Mouse (Mus musculus) cerebellum, adult 18-20 months (tissue): ENCODE measurements at regions not wholly inside any gene's neighbourhood (a gene's known extent, or its start where the extent isn't known, plus 50 kb on each side); places are given as distances from the start of the nearest gene placed in this dataset.

Source experiments
- DNase-seq, 2 experiments: peaks; one replicate each; pipeline ENCODE4 v3.0.0; 2021

DNA sequence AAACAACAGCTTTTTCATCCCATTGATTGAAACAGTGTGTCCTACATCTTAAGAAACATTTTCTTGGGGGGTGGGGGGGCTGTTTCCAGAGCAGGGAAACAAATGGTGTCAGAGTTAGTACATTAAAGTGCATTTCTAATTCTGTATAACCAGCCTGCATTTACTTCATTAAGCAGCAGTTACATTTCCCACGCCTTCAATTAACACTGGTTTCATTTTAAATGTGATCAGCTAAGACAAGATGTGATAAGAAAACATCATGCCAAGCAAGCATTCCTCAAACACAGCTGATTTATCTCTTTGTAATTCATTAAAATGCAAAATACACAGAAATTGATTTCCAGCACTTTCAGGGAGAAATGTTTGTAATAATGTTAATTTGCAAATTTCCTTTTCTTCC lies 122.0 kb downstream of the Olfr1505 start:
- DNase-seq, result no peak

DNA sequence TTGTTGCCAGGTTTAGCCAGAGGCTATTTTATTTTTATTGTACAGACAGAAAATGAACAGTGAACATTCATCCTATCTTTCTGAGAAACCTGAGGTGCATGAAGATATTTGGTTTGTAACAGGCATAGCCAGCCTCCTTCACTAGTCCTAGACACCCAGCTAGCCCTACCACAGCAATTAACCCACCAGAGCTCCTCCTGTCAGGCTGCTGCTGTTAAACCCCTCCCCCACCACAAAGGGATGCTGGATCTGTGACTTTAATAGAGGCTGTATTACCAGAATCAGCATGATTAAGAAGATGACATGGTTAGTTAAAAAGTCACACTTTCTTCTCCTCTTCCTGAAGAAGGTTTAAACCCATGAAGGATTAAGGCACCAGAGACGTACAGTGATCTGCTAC lies 122.5 kb downstream of the Olfr1505 start:
- no peak for DNase-seq

DNA sequence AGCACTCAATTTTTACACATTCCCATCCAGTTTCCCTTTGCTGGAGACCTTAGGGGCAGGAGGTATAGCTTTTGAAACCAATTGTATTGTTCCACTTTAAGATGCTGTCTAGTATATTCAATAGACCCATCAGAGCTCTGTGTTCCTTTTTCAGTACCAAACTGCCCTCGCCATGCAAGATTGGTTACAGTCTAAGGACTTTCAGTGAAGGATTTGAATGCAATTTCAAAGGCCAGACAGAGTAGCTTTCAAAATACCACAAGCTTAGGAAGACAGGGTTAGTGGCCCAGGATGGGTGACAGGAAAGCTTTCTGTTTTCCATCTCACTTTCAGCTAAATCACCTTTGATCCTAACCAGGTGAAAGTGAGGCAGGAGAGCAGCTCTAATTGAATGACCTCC lies 123.4 kb downstream of the Olfr1505 start:
- no peak for DNase-seq

DNA sequence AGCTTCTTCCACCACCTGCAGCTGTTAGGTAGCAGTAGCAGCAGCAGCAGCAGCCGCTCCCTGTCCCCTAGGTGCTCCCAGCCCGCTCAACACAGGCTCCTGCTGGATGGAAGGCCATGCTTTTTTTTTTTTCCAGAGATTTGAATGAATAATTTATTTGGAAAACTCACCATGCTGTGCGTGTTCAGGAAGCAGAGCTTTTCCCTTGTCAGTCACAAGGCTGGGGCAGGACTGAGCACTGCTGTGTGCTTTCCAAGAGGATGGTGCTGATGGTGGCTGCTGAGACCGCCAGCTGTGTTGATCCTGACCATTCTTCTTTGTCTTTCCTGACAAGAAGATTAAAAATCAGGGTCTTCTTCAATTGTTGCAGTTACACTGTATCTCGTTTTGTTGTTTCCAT lies 129.4 kb downstream of the Olfr1505 start:
- DNase-seq, result no peak

DNA sequence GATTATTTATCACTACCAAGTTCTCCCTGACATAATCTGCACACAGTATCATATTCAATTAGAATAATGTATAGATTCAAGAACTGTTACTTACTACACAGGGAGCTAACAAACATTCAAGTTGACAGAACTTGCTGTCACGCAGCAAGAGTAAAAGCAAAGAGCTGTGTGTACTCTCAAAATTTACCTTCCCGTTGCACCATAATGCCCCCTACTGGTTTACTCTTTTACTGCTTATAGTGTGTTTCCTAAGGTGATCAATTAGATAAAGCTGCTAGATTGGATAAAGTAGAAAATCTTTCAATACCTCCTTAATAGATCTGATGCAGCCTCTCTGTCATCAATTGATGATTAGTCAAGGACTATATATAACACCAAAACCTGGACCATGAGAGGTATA lies 132.1 kb downstream of the Olfr1505 start:
- no peak for DNase-seq

DNA sequence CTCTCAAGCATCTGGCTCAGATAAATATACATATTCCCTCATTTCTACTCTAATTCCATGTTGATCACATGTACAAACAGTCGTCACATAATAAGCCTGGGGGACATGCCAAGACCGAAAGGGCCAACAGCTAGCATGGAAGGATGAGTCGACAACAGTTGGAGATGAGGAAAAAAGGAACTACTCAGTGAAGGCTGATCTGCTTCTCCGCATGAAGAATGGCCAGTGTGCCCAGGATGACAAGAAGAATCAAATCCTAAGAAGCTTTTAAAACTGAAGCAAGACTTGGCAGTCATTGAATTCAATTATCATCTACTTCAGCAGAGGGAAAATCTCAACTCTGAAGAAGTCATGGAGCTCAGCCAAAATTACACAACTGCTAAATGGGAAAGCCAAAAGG lies 138.7 kb downstream of the Olfr1505 start:
- no peak for DNase-seq

DNA sequence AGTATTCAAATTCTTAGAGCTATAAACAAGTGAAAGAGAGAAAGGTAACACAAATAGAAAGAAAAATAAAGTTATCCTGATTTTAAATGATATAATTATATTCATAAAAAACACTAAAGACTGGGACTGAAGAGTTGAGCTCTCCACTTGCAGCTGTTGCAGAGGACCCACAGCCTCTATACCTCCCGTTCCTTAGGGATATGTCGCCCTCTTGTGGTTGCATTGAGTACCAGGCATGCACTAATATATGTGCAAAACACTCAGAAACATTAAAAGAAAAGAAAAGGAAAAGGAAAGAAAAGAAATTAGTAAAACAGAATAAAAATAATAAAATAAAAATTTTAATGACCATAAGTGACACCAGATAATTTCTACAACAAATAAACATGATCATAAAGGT lies 167.2 kb downstream of the Olfr1505 start:
- peak in 1 of 2 experiments; percentile 4 for DNase-seq

DNA sequence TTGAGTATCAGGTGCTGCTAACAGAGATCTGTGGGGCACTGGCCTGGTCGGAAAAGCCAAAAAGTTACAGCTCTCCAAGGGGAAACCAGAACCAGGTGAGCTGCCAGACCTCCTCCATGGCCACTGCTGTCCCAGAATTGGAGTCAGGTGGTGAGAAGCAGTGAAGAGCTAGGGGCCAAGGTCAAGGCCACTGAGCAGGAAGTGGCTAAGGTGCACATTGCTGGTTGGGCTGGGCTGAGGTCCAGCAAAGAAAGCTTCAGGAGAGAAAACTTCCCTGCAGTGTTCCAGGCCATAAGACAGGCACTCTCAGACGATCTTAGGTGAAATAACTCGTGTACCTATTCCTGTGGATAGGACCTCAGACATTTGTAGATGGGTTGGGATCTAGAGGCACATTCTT lies 171.4 kb downstream of the Olfr1505 start:
- DNase-seq, result no peak

DNA sequence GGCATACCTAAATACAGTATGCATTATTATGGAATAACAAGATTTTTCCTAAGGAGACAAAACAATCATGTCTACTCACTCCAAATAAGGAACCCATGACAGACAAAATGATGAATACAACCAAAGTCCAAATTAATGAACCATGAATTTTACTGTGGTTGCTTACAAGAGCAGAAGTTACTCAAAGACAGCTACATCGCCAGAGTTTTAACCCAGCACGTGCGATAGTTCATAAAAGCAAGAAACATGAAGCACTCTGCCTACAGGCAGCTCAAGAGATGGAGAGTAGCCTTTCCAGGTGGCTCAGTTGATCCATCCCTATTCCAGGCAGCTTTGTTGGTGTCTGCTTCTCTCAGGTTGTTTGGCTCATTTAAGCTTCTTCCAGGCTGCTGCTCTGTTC lies 176.8 kb downstream of the Olfr1505 start:
- DNase-seq, result no peak

DNA sequence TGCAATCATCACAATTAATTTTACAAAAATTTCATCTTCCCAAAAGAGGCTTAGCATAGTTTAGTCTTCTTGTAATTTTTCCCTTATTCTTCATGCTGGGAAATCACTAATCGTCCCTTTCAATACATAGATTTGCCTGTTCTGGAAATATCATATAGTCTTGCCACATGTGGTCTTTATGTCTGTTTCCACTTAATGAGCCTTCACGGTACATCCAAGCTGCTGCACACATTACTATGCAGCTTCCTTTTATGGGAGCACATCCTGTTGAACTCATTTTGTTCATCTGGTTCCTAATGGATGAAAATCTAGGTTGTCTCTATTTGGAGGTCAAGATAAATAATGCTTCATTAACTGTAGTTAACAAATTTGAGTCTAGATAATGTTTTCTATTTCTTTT lies 180.9 kb downstream of the Olfr1505 start:
- DNase-seq, result no peak

DNA sequence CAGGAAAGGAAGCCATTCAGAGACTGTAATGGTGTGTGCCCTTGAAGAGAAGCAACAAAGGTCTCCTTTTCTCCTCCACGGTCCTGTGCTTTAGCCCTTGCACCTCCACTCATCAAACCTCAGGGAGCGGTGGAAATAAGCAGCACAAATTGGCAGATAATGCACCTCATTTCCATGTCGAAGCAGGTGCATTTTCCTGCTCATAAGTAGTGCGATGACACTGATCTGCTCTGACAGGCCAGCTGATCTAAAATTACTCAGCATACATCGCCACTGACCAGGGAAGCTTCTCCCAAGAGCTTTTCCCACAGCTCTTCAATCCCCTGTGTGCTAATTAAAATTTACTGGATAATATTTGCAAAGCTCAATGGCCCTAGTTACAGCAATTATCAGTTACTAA lies 182.9 kb downstream of the Olfr1505 start:
- no peak for DNase-seq

DNA sequence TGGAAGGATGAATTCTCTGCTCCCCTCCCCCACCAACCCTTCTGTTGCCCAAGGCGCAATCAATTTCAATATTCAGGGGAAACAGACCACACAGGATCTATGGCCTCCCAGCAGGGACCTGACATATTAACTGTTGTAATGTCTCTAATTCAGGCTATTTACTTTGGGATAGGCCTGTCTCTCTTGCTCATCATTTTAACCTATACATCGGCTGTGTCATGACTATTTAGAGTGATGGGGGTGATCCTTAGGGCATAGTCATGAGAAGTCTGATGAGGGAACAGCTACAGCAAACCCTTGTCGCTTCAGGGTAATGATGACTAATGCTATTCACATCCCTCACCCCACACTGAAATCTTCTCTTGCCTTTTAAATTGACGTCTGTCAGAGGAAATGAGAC lies 195.8 kb downstream of the Olfr1505 start:
- DNase-seq, result no peak

DNA sequence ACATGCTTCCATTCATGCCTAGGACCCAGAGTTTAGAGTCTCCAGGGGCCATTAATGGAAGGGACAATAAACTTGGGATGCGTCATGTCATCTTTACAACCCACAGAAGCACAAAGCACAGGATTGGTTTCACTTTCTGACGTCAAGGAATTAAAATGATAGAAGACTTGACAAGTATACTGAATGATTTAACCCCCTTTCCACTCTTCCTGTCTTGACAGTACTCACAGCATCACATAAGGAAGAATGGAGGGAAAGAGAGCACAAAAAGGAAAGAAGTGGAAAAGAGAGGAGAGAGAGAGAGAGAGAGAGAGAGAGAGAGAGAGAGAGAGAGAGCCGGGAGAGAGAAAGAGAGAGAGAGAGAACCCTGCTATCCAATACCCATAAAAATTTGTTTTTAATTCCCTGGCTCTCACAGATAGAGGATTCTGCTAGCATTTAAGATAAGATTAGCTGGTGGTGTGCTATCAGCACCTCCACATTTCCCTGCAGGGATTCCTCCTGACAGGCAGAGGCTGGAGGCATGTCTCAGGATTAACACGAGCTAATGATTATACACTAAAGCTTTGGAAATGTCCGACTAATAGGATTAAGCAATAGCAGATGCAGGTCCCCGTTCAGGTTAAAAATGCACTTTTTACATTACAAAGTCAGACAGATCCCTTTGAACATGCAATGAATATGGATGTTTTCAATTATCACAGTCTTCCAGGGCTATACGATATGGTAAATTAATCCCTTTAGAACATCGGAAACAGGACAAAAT lies 210.2 kb downstream of the Olfr1505 start:
- no peak for DNase-seq

DNA sequence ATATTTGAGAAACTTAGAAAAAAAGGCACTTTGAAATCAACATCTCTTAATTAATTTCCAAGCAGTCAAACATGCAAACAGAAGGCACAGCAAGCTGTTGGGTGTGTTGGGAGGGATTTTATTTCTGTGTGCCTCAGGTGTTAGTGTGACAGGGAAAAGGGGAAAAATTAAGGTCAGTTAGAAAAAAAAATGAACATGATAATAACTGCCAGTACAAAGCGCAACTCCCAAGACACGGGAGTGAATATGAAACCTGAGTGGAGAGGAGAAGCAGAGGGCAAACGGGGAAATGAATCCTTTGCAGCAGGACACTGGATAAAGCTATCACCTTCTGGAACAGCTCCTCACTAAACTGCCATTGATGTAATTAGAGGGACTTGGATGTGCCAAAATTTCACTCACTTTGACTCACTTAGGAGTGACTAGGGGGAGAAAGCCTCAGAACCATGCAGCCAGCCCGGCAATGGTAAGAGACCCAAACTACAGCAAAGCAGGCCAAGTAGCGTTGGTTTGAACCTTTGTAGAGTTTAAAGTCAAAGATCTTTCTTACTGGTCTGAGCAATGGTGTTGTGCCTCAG lies 211.0 kb downstream of the Olfr1505 start:
- no peak for DNase-seq

DNA sequence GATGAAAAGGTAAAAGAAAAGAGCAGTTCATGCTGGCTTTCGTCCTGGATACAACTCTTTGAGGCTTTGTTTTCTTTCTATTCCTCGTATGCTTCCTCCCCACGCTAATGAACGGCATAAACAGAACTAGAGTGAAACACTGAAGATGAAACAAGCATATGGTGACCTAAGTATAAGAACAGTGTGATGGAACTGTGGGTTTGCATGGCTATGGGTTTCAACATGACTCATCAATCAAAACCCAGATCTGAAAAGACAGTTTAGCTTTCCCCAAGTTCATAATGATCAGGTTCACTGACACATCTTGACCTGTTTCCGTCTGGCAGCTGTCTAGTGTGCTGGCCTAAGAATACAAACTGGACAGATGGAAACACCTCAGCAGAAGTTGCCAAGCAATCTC lies 211.7 kb downstream of the Olfr1505 start:
- DNase-seq, result no peak

DNA sequence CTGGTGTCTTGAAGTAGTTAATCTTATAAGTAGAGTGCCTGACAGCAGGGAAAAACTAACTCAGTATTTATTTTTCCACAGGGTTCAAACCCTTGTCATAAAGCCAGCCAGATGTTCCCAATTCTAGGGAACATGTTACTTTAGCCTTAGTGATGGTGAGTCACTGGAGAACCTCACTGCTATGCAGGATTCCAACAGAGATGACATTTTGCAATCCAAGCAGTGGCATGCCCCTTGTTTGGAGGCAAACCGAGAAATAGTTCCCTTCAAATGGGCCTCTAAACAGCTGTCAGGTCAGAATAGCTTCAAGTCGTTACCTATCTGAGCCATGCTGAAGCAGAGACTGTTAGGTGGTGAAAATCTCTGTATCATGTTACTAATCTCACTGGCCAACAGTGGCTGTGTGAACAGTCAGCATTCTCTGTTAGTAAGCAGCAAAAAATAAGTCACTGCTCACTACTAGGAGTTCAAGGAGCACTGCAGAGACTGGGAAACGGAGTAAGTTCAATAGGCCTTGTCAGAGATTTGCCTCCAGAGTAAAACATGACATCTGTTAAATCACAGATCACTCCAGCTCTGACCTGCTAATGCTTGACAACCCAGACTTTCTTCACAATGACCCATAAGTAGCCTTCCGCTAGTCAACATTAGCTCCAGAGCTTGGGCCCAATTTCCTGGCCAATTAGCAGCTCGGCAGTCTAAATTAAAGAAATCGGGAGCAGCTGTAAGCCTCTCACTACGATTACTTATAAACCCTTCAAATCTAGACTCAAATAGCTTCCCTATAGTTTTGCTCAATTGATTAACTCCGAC lies 215.3 kb downstream of the Olfr1505 start:
- no peak for DNase-seq

DNA sequence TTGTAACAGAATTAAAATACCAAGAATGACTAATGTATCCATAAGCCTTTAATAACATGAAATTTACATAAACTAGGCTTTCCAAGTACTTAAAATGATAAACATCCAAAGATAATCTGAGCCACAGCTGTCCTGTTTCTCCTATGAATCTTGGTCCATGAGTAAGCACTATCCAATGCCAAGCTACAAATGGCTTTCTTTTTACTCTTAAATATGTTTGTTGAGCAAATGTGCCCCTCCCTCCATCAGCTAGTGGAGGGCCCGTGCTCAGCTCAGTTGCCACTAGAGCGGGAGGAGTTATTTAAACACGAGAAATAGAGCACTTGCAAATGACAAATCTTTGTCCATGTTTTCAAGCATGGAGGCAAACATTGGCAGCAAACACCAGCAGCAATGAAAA lies 247.9 kb downstream of the Olfr1505 start:
- DNase-seq, result no peak

DNA sequence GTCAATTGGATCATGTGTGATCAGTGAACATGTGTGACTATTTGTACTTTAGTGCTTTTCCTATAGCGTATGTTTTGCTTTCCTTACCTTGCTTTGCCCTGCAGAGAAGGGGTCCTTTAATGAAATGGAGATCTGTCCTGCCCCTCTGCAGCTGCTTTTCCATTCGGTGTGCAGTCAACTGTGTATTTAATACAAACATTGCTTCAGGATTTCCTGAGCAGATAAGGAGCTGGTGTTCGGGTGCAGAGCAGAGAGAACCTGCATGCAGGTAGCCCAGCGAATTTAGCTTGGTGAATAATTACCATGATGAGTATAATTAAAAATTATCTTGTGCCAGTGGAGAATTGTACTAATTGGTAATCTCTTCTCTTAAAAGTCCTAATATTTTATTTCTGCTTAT lies 249.4 kb downstream of the Olfr1505 start:
- DNase-seq, result no peak

DNA sequence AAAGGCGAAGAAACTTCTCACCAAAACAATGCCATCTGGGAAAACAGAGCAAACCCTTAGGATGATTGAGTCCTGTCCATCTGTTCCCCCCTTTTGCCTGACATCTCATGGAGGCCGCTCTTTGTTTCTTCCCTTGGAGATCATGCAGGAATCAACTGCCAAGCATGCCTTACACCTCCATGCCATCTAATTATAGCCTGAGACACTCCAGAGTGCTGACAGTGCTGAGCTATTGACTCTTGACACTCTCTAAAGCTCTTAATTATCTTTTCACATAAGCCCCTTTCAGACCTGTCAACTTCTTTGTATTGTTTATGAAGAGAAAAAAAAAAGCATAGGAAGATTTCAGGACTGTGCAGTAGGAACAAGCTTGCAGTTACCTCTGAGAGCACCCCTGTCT lies 252.4 kb downstream of the Olfr1505 start:
- DNase-seq, result no peak

DNA sequence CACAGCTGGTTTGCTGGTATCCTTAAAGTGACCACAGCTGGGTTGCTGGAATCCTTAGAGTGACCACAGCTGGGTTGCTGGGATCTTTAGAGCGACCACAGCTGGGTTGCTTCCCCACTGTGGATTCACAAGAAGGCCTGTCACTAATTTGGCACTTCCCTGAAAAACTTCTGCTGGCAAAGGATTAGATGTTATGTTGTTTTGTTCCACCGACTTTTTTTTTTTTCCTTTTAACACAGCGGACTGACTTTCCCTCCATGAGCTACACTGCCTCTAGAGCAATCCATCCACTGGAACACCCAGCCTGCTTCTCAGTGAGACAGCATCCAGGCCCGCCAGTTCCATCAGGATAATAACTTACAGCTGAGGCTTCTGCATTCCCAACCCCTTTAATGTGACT lies 266.9 kb downstream of the Olfr1505 start:
- DNase-seq, result no peak

DNA sequence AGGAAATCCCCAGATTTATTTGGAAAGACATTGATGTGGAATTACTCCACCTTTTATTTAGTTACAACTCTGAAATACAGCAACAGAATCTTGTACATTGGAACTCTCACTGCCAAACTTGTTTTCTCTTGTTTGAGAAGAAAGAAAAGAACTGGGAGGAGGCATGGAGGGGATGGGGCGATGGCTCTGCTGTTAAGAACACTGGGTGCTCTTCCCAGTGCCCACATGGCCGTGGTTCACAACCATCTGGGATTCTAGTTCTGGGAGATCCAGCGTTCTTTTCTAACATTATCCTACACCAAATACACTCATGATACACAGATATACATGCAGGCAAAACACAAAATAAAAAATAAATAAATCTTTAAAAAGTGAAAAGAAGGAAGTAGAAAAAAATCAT lies 267.6 kb downstream of the Olfr1505 start:
- no peak for DNase-seq

DNA sequence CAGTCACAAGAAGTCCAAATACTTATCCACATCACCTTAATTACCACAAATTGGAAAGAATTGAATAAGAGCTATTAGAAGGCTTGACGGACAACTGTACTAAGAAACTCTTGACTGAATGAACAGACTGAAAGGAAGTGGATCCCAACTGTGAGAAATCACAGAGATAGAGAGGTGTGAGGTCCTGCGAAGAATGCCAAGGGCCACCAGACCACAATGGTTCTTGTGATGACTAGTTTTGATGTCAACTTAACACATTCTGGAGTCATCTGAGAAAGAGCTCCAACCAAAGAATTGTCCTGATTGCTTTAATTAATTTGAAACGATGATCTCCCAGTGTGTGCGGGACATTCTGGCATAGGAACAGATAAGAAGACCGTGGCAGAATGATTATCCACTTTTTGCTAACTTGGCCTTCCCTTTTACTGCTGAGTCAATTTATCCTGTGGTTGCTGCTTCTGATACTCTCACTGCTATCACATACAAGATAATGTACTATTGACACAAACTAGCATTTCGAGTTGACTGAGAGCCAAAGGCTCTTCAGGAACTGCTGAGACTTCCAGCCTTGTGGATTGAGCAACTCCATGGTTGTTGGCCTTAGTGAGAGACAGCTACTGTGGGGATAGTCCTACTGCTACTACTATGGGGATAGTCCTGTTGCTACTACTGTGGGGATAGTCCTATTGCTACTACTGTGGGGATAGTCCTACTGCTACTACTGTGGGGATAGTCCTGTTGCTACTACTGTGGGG lies 268.5 kb downstream of the Olfr1505 start:
- no peak for DNase-seq

DNA sequence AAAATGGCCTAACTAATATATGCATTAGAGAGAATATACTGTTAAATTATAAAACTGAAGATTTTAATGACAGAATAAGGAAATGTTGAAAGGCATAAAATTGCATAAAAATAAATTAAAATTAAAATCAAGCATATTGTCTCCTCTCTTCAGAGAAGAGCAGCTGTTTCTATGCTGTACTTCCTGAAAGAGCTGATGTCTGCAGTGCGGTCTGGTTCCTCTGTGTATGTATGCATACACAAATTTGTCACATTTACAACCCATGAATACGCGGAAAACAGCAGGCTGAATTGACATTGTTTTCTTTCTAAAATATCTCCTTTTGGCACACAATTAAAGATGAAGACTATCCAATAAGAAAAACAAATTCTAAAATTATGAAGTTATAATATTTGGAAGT lies 278.5 kb downstream of the Olfr1505 start:
- no peak for DNase-seq
